Mouse (Mus musculus) right cerebral cortex, postnatal 14 days (tissue): ENCODE measurements around the gene Dnajc13.

Experiments
- DNase-seq: peaks from one replicate; pipeline ENCODE4 v3.0.0; 2022

Gene Dnajc13

GRCm38 (mm10) chr9:104254408-104255180 is 8.1 kb downstream of the Dnajc13 start:
- no peak for DNase-seq

- DNase-seq, result no peak
Observed at GRCm38 (mm10) chr9:104252637-104253036, 10.1 kb downstream of the Dnajc13 start.

- DNase-seq, result no peak
Observed at GRCm38 (mm10) chr9:104251687-104252086, 11.0 kb downstream of the Dnajc13 start.

GRCm38 (mm10) chr9:104251111-104251510 is 11.6 kb downstream of the Dnajc13 start:
- no peak for DNase-seq

GRCm38 (mm10) chr9:104247307-104247987 is 15.3 kb downstream of the Dnajc13 start:
- DNase-seq, result no peak

GRCm38 (mm10) chr9:104243799-104244466 is 18.8 kb downstream of the Dnajc13 start:
- DNase-seq, result no peak

GRCm38 (mm10) chr9:104240146-104240545 is 22.6 kb downstream of the Dnajc13 start:
- no peak for DNase-seq

GRCm38 (mm10) chr9:104239076-104239475 is 23.7 kb downstream of the Dnajc13 start:
- DNase-seq, result no peak

GRCm38 (mm10) chr9:104236256-104236930 is 26.3 kb downstream of the Dnajc13 start:
- no peak for DNase-seq

GRCm38 (mm10) chr9:104235751-104236150 is 27.0 kb downstream of the Dnajc13 start:
- DNase-seq, result peak; percentile 60

- DNase-seq, result no peak
Observed at GRCm38 (mm10) chr9:104233815-104234214, 28.9 kb downstream of the Dnajc13 start.

GRCm38 (mm10) chr9:104233060-104233459 is 29.7 kb downstream of the Dnajc13 start:
- DNase-seq, result no peak

- DNase-seq, result no peak
Observed at GRCm38 (mm10) chr9:104232004-104232403, 30.7 kb downstream of the Dnajc13 start.

- no peak for DNase-seq
Observed at GRCm38 (mm10) chr9:104211402-104211801, 51.3 kb downstream of the Dnajc13 start.

- peak; percentile 58 for DNase-seq
Observed at GRCm38 (mm10) chr9:104203851-104204250, 58.9 kb downstream of the Dnajc13 start.

- no peak for DNase-seq
Observed at GRCm38 (mm10) chr9:104194528-104194927, 68.2 kb downstream of the Dnajc13 start.

GRCm38 (mm10) chr9:104193900-104194299 is 68.8 kb downstream of the Dnajc13 start:
- DNase-seq, result no peak

- DNase-seq, result no peak
Observed at GRCm38 (mm10) chr9:104193327-104193726, 69.4 kb downstream of the Dnajc13 start.

- DNase-seq, result no peak
Observed at GRCm38 (mm10) chr9:104192513-104192912, 70.2 kb downstream of the Dnajc13 start.

GRCm38 (mm10) chr9:104189657-104190056 is 73.1 kb downstream of the Dnajc13 start:
- no peak for DNase-seq

GRCm38 (mm10) chr9:104188704-104189103 is 74.0 kb downstream of the Dnajc13 start:
- DNase-seq, result no peak

- DNase-seq, result no peak
Observed at GRCm38 (mm10) chr9:104187028-104187427, 75.7 kb downstream of the Dnajc13 start.

- DNase-seq, result no peak
Observed at GRCm38 (mm10) chr9:104183181-104183580, 79.5 kb downstream of the Dnajc13 start.
